Mouse (Mus musculus) spleen, postnatal 36 days (tissue): ENCODE data around the gene Mllt6.
A peak's percentile ranks its signal among the peaks of the same experiment; 100 is the strongest.
"Not testable (repeated sequence)": the region's sequence is repeated elsewhere in the genome, so short reads cannot be mapped to it uniquely, and the experiment has no call there.

Experiments
- DNase-seq, 2 experiments: peaks; one replicate each; pipeline ENCODE4 v3.0.0; 2022; ENCODE audit warnings: low spot score in 2 of 2, mixed read lengths in 1 of 2

Gene Mllt6

GRCm38 (mm10) chr11:97644834-97645233, 18.4 kb upstream of the Mllt6 start:
- peak; percentile 67 to 74 for DNase-seq

DNA sequence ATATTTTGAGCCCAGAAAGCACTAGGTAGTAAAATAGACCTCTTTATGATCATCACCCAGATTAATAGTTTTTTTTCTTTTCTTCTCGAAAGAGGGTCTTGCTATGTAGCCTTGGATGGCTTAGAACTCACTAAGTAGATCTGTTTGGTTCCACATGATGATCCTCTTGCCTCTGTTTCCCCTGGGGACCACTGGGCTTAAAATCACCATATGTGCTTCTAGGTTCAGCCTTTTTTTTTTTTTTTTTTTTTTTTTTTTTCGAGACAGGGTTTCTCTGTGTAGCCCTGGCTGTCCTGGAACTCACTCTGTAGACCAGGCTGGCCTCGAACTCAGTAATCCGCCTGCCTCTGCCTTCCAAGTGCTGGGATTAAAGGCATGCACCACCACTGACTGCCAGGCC, 14.7 kb upstream of the Mllt6 start:
- DNase-seq = not testable (repeated sequence)

- no peak for DNase-seq
These were observed 12.9 kb upstream of the Mllt6 start for GRCm38 (mm10) chr11:97650341-97650740.

GRCm38 (mm10) chr11:97653376-97653775, 9.8 kb upstream of the Mllt6 start:
- not testable (repeated sequence) for DNase-seq

DNA sequence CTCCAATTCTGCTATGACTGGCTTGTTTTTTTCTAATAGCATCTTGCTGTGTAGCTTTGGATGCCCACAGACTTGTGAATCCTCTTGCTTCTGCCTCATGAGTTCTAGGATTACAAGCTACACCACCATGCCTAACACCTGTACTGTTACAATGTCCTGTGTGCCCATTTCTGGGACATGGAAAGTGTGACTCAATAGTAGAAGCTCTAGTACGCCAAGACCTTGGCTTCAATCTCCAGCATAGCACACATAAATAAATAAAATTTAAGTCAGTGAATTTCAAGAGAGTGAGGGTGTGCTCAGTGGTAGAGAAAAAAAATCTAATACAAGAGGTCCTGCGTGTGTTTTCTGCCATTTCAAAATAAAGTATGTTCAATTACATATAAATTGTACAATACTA, 9.0 kb upstream of the Mllt6 start:
- no peak for DNase-seq

DNA sequence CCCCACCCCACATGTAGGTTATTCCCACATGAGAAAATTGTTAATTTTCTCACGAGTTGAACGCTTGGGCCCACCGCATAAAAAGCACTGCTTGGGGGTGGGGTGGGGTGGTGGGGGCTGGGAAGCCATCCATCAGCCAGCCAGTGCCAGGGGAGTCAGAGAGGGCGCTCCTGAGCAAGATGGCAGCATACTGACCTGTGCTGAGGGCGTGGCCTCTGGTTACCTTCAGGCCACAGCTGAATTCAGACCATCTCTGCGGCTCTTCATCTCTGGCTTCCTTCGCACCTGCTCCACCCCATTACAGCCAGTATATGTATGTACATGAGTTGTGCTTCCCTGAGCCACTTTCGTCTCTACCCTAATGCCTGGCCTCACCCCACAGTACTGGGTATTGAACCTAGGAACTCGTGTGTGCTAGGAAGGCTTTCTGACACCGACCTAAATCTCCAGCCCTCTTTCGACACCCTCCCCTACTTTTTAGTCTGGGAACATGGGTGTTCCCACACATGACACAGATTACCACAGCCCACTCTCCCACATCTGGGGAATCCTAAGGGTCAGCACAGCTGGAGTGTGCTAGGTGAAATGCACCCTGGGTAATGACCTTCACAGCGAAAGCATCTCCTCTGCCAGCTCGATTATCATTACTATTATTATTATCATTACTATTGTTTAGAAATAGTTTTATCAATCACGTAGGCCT, 6.8 kb upstream of the Mllt6 start:
- DNase-seq = no peak

GRCm38 (mm10) chr11:97657184-97657945, 5.8 kb upstream of the Mllt6 start:
- no peak for DNase-seq

DNA sequence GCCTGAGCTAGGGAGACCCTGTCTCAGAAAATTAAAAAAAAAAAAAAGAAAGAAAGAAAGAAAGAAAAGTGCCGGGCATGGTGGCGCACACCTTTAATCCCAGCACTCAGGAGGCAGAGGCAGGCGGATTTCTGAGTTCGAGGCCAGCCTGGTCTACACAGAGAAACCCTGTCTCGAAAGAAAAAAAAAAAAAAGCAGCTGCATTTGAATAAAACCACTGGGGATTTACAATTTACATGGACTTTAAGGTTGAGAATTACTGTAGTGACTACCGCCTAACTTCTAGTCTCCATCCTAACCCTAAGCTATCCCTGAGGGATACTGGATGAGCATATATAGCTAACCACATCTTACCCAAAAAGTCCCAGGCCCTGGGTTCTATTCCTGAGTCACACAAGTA, 5.2 kb upstream of the Mllt6 start:
- not testable (repeated sequence) for DNase-seq

- no peak for DNase-seq
These were observed 4.4 kb upstream of the Mllt6 start for GRCm38 (mm10) chr11:97658751-97659266.

DNA sequence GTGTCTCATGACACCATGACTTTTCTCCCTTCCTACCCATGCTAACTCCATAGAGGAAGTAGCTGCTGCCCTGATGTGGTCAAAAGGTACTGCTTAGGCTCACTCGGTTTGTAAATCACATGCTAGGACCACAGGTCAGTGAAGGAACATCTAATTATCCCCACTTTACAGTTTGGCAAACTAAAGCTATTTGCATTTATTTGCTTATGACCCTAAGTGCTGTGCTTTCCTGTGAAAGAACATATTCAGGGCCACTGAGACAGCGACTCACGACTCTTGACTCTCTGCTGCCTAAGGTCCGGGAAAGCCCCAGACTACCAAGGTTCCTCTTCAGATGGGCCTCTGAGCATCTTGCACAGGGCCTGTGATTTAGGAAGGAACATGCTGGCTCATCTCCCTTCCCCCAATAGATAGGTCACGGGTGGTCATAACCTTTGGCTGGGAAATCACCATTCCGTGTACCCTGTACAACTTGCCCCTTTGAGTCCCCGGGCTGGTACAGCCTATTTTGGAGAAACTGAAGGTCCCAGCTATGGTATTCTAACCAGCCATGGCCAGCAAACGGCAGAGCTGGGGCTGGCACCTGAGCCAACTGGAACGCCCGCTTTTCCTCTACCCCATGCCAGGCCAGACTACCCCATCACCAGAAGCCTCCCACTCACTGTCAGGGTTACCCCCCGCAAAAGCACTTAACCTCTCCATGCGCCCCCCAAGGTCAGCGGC, 3.8 kb upstream of the Mllt6 start:
- DNase-seq = peak; percentile 87 to 88

DNA sequence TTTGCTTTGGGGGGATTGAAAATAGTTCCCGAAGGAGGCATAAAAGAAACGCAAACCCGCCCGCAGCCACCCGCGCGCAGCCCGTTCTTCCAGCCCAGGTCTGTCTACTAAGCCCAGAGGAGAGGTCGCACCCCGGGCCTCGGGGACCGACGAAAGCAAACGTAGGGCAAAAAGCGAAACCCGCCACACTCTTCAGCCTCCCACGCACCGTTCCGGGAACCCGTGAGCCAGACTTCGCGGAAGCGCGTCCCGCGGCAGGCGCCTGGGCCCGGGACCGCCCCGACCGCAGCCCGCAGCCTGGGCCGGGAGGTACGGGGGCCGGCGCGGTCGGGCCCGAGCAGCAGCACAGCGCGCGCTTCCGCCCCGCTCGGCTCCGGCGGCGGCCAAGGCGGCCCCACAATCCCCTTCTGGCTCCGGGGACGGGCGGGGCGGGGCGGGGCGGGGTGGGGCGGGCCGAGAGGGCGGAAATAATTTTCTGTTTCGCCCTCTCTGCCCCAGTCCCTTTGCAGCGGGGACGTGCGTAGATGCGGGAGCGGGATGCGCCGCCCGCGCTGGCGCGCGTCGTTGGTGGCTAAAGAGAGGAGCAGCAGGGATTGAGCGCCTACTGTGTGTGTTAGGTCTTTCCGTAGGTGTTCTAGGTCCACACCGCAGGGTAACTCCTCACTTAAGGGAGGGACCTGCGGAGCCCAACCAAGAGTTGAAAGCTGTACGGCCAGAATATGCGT, 3.1 kb upstream of the Mllt6 start:
- DNase-seq = peak; percentile 82 to 84

DNA sequence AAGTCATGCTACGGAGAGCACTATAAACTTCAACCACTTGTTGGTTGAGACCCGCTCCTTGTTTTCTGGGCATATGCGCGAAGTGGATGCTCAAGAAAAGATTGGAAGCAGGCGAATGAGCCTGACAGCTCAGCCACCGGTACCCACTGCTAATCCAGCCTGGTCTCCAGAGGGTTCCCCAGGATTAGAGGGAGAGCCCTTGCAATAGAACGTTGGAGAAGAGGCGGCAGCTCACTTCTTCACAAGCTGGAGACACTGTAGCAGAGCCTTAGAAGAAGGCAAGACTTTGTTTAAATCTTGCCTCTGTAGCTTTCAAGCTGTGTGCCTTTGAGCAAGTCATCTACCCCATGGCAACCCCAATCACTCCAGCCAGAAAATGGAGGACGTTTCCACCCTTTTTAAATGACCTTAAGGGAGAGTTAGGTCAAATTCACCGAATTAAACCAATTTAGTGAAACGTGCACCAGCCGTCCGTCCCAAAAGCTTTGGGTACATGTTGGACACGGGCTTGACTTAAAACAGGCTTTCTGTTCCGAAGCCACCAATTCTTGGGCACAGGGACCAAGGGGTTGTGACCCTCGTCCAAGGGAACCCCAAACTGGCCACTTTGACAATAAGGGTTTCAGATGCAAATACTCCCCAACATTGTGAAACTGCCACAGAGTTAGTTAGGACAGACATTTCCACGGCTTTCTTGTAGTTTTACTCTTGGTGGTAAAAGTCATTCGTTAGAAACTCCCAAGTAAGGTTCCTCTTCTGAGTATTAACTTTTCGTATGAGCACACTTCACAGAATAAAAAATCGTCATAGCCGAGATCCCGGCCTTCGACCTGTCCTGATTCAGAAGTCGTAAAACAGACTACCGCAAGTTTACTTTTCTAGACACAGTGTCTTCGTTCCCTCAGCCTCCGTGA, 2.2 kb upstream of the Mllt6 start:
- DNase-seq = no peak

GRCm38 (mm10) chr11:97661648-97662133, 1.5 kb upstream of the Mllt6 start:
- DNase-seq = peak; percentile 84 to 86

DNA sequence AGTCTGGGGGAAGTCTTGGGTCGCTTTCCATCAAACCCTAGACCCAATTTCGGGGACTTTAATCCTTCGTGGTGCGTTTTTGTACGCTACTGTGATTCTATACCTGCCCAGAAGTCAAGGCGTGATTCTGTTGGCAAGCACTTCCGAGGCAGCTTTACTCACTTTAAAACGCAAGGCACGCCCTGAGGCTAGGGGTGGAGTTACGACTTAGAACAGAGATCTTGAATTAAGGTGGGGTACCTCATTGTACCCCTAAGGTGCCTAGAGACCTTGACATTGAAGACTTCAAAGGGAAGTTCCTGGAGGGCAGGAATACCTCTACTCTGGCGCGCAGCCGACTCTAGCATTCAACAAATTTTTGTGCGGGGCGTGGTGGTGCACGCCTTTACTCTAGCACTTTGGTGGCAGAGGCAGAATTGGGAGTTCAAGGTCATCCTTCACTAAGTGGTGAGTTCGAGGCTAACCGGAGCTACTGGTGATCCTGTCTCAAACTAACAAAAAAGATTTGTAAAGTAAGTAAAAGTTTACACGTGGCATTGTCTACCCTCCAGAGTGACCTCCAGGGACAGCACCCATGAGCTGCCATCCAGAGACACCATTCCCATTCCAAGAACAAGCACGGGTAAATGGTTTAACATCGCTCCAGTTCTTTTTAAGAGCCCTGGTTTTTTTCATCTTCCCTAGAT, 864 bp upstream of the Mllt6 start:
- DNase-seq = peak; percentile 71 to 73

DNA sequence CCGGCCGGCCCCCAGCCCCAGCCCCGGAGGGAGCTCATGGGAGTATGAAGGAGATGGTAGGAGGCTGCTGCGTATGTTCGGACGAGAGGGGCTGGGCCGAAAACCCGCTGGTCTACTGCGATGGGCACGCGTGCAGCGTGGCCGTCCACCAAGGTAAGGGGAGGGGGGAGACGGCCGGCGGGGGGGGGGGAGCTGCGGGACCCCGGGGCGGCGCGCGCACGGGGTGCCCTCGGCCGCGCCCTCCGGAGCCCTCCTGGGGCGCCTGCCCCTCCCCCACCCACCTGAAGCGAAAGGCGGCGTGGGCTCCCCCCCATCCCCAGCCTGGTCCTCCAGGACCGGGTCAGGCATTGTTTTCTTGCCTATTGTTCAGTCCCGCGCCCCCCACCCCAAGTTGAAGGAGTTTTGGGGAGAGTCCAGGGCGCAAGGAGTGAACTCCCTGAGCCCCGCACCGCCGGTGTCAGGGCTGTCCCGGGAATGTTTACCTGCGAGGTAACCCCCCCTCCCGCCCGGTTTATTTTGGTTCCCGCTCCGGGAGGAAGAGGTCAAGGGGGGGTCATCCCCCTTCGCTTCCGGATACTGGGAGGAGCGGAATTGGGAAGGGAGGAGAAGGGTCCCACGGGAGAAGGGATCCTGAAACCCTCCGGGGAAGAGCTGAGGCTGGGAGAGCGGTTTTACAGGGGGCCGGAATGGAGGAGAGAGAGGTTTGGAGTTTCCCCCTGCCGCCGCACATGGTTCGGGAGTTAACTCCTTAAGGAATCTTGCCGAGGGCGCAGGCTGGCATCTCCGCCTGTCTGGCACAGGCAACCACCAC, 519 bp downstream of the Mllt6 start:
- DNase-seq = peak in 1 of 2 experiments; percentile 34

- DNase-seq = no peak
These were observed 1.1 kb downstream of the Mllt6 start for GRCm38 (mm10) chr11:97664339-97664665.

GRCm38 (mm10) chr11:97664771-97665240, 1.6 kb downstream of the Mllt6 start:
- DNase-seq = peak in 1 of 2 experiments; percentile 22

DNA sequence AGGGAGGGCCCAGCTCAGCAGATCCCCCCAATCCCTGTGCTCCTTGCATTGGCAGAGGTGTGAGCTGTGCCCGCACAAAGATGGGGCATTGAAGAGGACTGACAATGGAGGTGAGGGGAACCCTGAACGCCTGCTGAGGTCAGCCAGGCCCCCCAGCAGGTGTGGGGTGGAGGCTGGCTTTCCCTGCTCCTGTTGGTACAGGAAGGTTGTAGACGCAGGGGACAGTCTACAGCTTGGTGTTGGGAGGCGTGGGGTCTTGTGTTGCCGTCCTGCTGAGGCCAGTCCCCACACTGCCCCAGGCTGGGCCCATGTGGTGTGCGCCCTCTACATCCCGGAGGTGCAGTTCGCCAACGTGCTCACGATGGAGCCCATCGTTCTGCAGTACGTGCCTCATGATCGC, 2.2 kb downstream of the Mllt6 start:
- no peak for DNase-seq

GRCm38 (mm10) chr11:97666221-97666620, 3.0 kb downstream of the Mllt6 start:
- DNase-seq = no peak
